Mouse (Mus musculus): ENCODE measurements at regions not wholly inside any gene's neighbourhood (a gene's known extent, or its start where the extent isn't known, plus 50 kb on each side); places are given as distances from the start of the nearest gene placed in this dataset.

GRCm38 (mm10) chr8:89171561-89171960 is 127.6 kb upstream of the Sall1 start:
- Histone ChIP-seq H3K9ac (no peak overlapping the region), H3K27me3 (ENCODE audit: insufficient read depth, low read length) (peaks cover 11% of the 10 kb centered on the region; the same call in 1 of the 2 replicates), H3K9me3 (ENCODE audit: low read depth, low read length) (no peaks in the 10 kb centered on the region), H3K4me2 (no peak overlapping the region), H3K36me3 (ENCODE audit: insufficient read depth) (no peaks in the 10 kb centered on the region), H3K4me1 (ENCODE audit: insufficient read depth) (no peaks in the 10 kb centered on the region), H3K27ac (ENCODE audit: low read depth) (no peak overlapping the region), H3K4me3 (ENCODE audit: low read depth, low read length) (no peak overlapping the region)
- no peak for TF ChIP-seq CTCF (IDR thresholded peaks at IDR 0.05; ENCODE audit: low read depth)
- 78% methylated on average over 5 of the region's 5 CpGs for WGBS
- DNase-seq (no peak), ATAC-seq (ENCODE audit: insufficient read depth) (no peak)

- Histone ChIP-seq H3K27me3 (ENCODE audit: insufficient read depth, low read length) (peaks cover 11% of the 10 kb centered on the region; the same call in 1 of the 2 replicates), H3K9ac (no peak overlapping the region), H3K4me2 (no peak overlapping the region), H3K4me1 (ENCODE audit: insufficient read depth) (no peaks in the 10 kb centered on the region), H3K9me3 (ENCODE audit: low read depth, low read length) (no peaks in the 10 kb centered on the region), H3K4me3 (ENCODE audit: low read depth, low read length) (no peak overlapping the region), H3K36me3 (ENCODE audit: insufficient read depth) (no peaks in the 10 kb centered on the region), H3K27ac (ENCODE audit: low read depth) (no peak overlapping the region)
- no peak for TF ChIP-seq CTCF (IDR thresholded peaks at IDR 0.05; ENCODE audit: low read depth)
- no peak for ATAC-seq (ENCODE audit: insufficient read depth)
- DNase-seq: no peak
- 38% methylated on average over 7 of the region's 7 CpGs for WGBS
Observed at GRCm38 (mm10) chr8:89169484-89169883, 125.5 kb upstream of the Sall1 start.

GRCm38 (mm10) chr8:89167026-89167425 is 123.1 kb upstream of the Sall1 start:
- no peaks in the 10 kb centered on the region for H3K36me3 ChIP-seq (ENCODE audit: insufficient read depth)
- TF ChIP-seq CTCF (IDR thresholded peaks at IDR 0.05; ENCODE audit: low read depth): no peak
- no peak overlapping the region for H3K27ac ChIP-seq (ENCODE audit: low read depth)
- no peaks in the 10 kb centered on the region for H3K9me3 ChIP-seq (ENCODE audit: low read depth, low read length)
- H3K4me3 ChIP-seq (ENCODE audit: low read depth, low read length): no peak overlapping the region
- no peaks in the 10 kb centered on the region for H3K4me1 ChIP-seq (ENCODE audit: insufficient read depth)
- 67% methylated on average over 4 of the region's 4 CpGs for WGBS
- ATAC-seq (ENCODE audit: insufficient read depth) (no peak), DNase-seq (no peak)
- no peak overlapping the region for H3K4me2 ChIP-seq
- H3K27me3 ChIP-seq (ENCODE audit: insufficient read depth, low read length): peaks cover 17% of the 10 kb centered on the region; the same call in 1 of the 2 replicates
- H3K9ac ChIP-seq: no peak overlapping the region

- H3K4me2 ChIP-seq: no peak overlapping the region
- ATAC-seq (ENCODE audit: insufficient read depth) (no peak), DNase-seq (no peak)
- H3K4me1 ChIP-seq (ENCODE audit: insufficient read depth): 0 out of 2 replicates have a peak, but pooled peaks cover 3% of the 10 kb centered on the region
- H3K36me3 ChIP-seq (ENCODE audit: insufficient read depth): no peaks in the 10 kb centered on the region
- no peak overlapping the region for H3K9ac ChIP-seq
- H3K27ac ChIP-seq (ENCODE audit: low read depth): no peak overlapping the region
- no peak overlapping the region for H3K4me3 ChIP-seq (ENCODE audit: low read depth, low read length)
- H3K27me3 ChIP-seq (ENCODE audit: insufficient read depth, low read length): peaks cover 33% of the 10 kb centered on the region
- TF ChIP-seq CTCF (IDR thresholded peaks at IDR 0.05; ENCODE audit: low read depth): no peak
- WGBS: 90% methylated on average over 1 of the region's 1 CpGs
- no peaks in the 10 kb centered on the region for H3K9me3 ChIP-seq (ENCODE audit: low read depth, low read length)
Observed at GRCm38 (mm10) chr8:89156909-89157308, 112.9 kb upstream of the Sall1 start.

- Histone ChIP-seq H3K4me2 (no peak overlapping the region), H3K9me3 (ENCODE audit: low read depth, low read length) (no peaks in the 10 kb centered on the region), H3K27ac (ENCODE audit: low read depth) (no peak overlapping the region), H3K36me3 (ENCODE audit: insufficient read depth) (no peaks in the 10 kb centered on the region), H3K4me3 (ENCODE audit: low read depth, low read length) (no peak overlapping the region), H3K27me3 (ENCODE audit: insufficient read depth, low read length) (peaks cover 43% of the 10 kb centered on the region; the same call in 1 of the 2 replicates), H3K9ac (no peak overlapping the region), H3K4me1 (ENCODE audit: insufficient read depth) (0 out of 2 replicates have a peak, but pooled peaks cover 5% of the 10 kb centered on the region)
- no peak for TF ChIP-seq CTCF (IDR thresholded peaks at IDR 0.05; ENCODE audit: low read depth)
- ATAC-seq (ENCODE audit: insufficient read depth) (peak; percentile 62; the same call in 1 of the 2 replicates), DNase-seq (peak; percentile 60)
- WGBS: 34% methylated on average over 3 of the region's 3 CpGs
Observed at GRCm38 (mm10) chr8:89153605-89154004, 109.6 kb upstream of the Sall1 start.

- ATAC-seq (ENCODE audit: insufficient read depth): peak; percentile 96
- Histone ChIP-seq H3K27ac (ENCODE audit: low read depth) (no peak overlapping the region), H3K4me2 (no peak overlapping the region), H3K9me3 (ENCODE audit: low read depth, low read length) (no peaks in the 10 kb centered on the region), H3K27me3 (ENCODE audit: insufficient read depth, low read length) (peaks cover 45% of the 10 kb centered on the region; the same call in 1 of the 2 replicates), H3K9ac (no peak overlapping the region), H3K4me3 (ENCODE audit: low read depth, low read length) (no peak overlapping the region), H3K36me3 (ENCODE audit: insufficient read depth) (no peaks in the 10 kb centered on the region), H3K4me1 (ENCODE audit: insufficient read depth) (0 out of 2 replicates have a peak, but pooled peaks cover 5% of the 10 kb centered on the region)
- TF ChIP-seq CTCF (IDR thresholded peaks at IDR 0.05; ENCODE audit: low read depth): no peak
- peak; percentile 93 for DNase-seq
- 21% methylated on average over 17 of the region's 17 CpGs for WGBS
Observed at GRCm38 (mm10) chr8:89152867-89153595, 109.1 kb upstream of the Sall1 start.

- H3K9ac ChIP-seq: no peak overlapping the region
- no peak overlapping the region for H3K4me3 ChIP-seq (ENCODE audit: low read depth, low read length)
- no peaks in the 10 kb centered on the region for H3K9me3 ChIP-seq (ENCODE audit: low read depth, low read length)
- 0 out of 2 replicates have a peak, but pooled peaks cover 5% of the 10 kb centered on the region for H3K4me1 ChIP-seq (ENCODE audit: insufficient read depth)
- no peak overlapping the region for H3K4me2 ChIP-seq
- H3K27ac ChIP-seq (ENCODE audit: low read depth): no peak overlapping the region
- ATAC-seq (ENCODE audit: insufficient read depth) (no peak; the same call in 1 of the 2 replicates), DNase-seq (no peak)
- no peak for TF ChIP-seq CTCF (IDR thresholded peaks at IDR 0.05; ENCODE audit: low read depth)
- 28% methylated on average over 8 of the region's 8 CpGs for WGBS
- peaks cover 52% of the 10 kb centered on the region; the same call in 1 of the 2 replicates for H3K27me3 ChIP-seq (ENCODE audit: insufficient read depth, low read length)
- no peaks in the 10 kb centered on the region for H3K36me3 ChIP-seq (ENCODE audit: insufficient read depth)
Observed at GRCm38 (mm10) chr8:89152331-89152730, 108.4 kb upstream of the Sall1 start.
